Mouse (Mus musculus): Measurements from ENCODE around the gene Nemp2. TPM values are rescaled to one million over a fixed set of nuclear protein-coding genes. Genes with fewer than 3 reads are reported as not detected.
"Not testable (repeated sequence)": the region's sequence is repeated elsewhere in the genome, so short reads cannot be mapped to it uniquely, and the experiment has no call there.

The Nemp2 gene
- polyA plus RNA-seq, 1 experiment from 2014 or later, result 7.7 TPM

DNA sequence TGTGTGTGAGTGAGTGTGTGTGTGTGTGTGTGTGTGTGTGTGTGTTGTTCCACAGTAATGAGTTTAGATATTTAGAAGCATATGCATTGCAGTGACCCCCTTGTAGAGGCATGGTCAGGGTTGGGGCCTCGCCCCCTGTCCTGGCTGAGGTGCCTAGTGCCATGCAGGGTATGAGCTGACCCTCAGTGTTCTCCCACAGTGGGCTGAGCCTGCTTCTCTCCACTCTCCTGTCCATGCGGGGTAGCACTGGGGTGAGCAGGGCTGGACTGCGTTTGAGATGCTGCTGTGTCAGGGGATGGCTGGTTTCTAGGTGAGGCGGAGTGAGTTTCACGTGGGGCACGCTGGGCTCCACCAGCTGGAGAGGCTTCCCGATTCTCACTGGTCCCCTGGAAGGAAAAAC is 27.7 kb downstream of the Nemp2 start:
- no peak overlapping the region for H3K9ac ChIP-seq (replicated peaks)
- no peak overlapping the region for H3K4me3 ChIP-seq (replicated peaks)
- no peak overlapping the region for H3K27ac ChIP-seq
- no peak overlapping the region for H3K4me2 ChIP-seq (replicated peaks)
- H3K9me3 ChIP-seq, result no peaks in the 10 kb centered on the region
- ATAC-seq, result peak; percentile 56; the same call in 1 of the 2 replicates
- no peaks in the 10 kb centered on the region for H3K4me1 ChIP-seq (replicated peaks)
- no peaks in the 10 kb centered on the region for H3K27me3 ChIP-seq
- WGBS, result 88% methylated on average over 7 of the region's 7 CpGs
- H3K36me3 ChIP-seq, result peaks cover 27% of the 10 kb centered on the region

DNA sequence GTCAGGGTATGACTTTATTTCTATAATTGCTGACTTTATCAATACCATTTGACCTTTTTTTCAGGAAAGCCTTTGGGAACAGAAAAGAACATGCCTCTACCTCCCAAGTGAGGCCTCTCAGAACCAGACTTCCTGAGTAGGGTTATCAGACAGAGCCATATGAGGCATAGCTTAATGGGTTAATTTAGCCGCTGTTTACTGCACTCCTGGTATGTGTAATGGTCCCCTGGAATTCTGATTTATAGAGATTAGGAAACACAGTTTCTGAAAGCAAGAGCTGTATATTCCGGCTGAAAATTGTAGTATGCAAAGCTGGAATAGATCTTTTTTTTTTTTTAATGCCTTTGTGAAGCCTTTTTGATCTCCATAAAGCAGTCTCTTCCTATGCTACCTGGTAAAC is 29.8 kb downstream of the Nemp2 start:
- Histone ChIP-seq H3K36me3 (peaks cover 27% of the 10 kb centered on the region), H3K4me1 (replicated peaks) (no peaks in the 10 kb centered on the region), H3K4me3 (replicated peaks) (no peak overlapping the region), H3K4me2 (replicated peaks) (no peak overlapping the region), H3K27me3 (no peaks in the 10 kb centered on the region), H3K27ac (no peak overlapping the region), H3K9me3 (no peaks in the 10 kb centered on the region), H3K9ac (replicated peaks) (no peak overlapping the region)
- WGBS, result 90% methylated on average over 2 of the region's 2 CpGs
- ATAC-seq, result no peak

DNA sequence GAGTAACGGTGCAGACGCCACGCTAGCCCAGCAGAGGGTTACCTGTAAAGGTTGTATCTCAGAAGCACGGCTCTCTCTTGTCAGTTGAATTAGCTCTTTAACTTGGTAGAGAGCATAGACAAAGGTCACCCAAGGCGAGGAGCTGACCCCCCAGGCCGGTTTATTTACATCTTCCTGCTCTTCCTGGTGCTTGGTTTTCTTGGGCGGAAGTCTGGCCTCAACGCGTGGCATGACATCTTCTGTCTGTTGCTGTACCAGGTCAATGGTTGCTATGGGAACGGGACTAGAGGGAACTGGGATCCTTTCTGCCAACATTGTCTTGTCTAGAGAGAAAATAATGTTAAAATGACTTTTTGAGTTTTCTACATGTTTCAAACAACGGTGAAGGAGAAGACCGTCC is 30.3 kb downstream of the Nemp2 start:
- WGBS, result 82% methylated on average over 12 of the region's 12 CpGs
- peaks cover 27% of the 10 kb centered on the region for H3K36me3 ChIP-seq
- ATAC-seq, result no peak
- H3K4me2 ChIP-seq (replicated peaks), result no peak overlapping the region
- H3K27ac ChIP-seq, result no peak overlapping the region
- no peak overlapping the region for H3K9ac ChIP-seq (replicated peaks)
- no peaks in the 10 kb centered on the region for H3K4me1 ChIP-seq (replicated peaks)
- H3K27me3 ChIP-seq, result no peaks in the 10 kb centered on the region
- no peak overlapping the region for H3K4me3 ChIP-seq (replicated peaks)
- H3K9me3 ChIP-seq, result no peaks in the 10 kb centered on the region

DNA sequence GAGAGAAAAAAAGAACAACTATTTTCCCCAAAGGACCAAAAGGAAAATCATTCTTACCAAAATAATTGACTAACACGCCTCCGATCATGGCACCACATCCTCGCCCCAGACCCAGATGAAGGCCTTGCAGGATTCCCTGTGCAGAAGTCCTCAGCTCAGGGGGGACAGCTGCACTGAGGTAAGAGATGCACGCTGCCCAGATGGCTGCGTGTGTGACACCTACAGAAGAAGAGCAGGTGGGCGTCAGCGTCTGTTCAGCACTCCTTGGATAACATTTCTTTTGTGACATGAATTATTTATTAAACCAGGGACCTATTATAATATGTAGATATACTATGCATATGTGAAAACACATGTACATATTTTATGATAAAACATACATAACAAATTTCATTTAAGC is 32.7 kb downstream of the Nemp2 start:
- Histone ChIP-seq H3K4me2 (replicated peaks) (no peak overlapping the region), H3K27ac (no peak overlapping the region), H3K4me3 (replicated peaks) (no peak overlapping the region), H3K9me3 (no peaks in the 10 kb centered on the region), H3K4me1 (replicated peaks) (no peaks in the 10 kb centered on the region), H3K9ac (replicated peaks) (no peak overlapping the region), H3K27me3 (no peaks in the 10 kb centered on the region), H3K36me3 (peaks cover 21% of the 10 kb centered on the region)
- 89% methylated on average over 7 of the region's 7 CpGs for WGBS
- no peak for ATAC-seq

DNA sequence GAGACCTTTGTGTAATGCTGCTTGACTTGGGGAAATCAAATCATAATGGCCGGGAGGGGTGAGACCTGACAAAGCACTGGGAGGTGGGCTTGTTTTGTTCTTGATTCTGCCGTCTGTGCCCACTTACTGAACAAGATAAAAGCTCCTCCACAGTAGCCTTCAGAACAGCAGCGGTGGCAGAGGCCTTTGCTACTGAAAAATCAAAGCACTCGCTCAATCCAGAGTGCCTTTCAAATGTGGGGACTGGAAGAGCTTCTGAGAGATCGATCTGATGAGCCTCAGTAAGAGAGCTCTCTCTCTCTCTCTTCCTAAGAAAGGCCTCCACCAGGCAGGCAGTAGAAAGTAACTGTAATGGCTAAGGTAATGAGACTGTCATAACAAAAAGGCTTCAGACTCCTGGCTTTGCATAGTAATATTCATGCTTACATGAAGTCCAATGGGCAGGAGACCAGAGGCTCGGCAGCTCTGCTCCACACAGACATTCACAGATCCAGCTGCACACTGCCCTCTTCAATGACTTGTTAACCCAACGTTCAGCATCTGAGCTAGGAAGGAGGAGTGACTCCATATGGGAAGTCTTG is 38.3 kb downstream of the Nemp2 start:
- Histone ChIP-seq H3K9me3 (no peaks in the 10 kb centered on the region), H3K36me3 (0 out of 2 replicates have a peak, but pooled peaks cover 4% of the 10 kb centered on the region), H3K27me3 (no peaks in the 10 kb centered on the region), H3K9ac (replicated peaks) (no peak overlapping the region), H3K4me2 (replicated peaks) (no peak overlapping the region), H3K27ac (peak overlapping the region; percentile 56), H3K4me1 (replicated peaks) (peaks cover 8% of the 10 kb centered on the region), H3K4me3 (replicated peaks) (no peak overlapping the region)
- peak; percentile 59 for ATAC-seq
- WGBS, result 24% methylated on average over 7 of the region's 7 CpGs

DNA sequence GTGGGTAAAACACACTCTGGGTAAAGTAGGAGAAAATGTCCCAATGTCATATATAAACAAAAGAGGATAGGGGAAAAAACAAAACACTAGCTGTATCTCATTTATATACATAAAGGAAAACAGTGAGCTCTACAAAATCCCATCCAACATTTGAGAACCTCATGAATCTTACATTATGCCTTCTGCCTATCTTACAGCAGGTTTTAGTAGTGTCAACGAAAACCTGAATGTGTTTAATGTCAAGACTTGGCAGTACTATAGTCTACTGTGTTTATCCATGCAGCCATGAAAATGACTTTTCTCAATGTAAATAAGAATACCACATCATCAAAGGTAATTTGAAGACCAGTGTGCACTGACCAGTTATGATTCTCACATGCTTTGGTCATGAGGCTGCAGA is 39.4 kb downstream of the Nemp2 start:
- 90% methylated on average over 1 of the region's 1 CpGs for WGBS
- Histone ChIP-seq H3K4me3 (replicated peaks) (no peak overlapping the region), H3K9me3 (no peaks in the 10 kb centered on the region), H3K36me3 (0 out of 2 replicates have a peak, but pooled peaks cover 4% of the 10 kb centered on the region), H3K4me2 (replicated peaks) (no peak overlapping the region), H3K27me3 (no peaks in the 10 kb centered on the region), H3K27ac (no peak overlapping the region; the same call in 1 of the 2 replicates), H3K4me1 (replicated peaks) (peaks cover 8% of the 10 kb centered on the region), H3K9ac (replicated peaks) (no peak overlapping the region)
- ATAC-seq, result no peak

DNA sequence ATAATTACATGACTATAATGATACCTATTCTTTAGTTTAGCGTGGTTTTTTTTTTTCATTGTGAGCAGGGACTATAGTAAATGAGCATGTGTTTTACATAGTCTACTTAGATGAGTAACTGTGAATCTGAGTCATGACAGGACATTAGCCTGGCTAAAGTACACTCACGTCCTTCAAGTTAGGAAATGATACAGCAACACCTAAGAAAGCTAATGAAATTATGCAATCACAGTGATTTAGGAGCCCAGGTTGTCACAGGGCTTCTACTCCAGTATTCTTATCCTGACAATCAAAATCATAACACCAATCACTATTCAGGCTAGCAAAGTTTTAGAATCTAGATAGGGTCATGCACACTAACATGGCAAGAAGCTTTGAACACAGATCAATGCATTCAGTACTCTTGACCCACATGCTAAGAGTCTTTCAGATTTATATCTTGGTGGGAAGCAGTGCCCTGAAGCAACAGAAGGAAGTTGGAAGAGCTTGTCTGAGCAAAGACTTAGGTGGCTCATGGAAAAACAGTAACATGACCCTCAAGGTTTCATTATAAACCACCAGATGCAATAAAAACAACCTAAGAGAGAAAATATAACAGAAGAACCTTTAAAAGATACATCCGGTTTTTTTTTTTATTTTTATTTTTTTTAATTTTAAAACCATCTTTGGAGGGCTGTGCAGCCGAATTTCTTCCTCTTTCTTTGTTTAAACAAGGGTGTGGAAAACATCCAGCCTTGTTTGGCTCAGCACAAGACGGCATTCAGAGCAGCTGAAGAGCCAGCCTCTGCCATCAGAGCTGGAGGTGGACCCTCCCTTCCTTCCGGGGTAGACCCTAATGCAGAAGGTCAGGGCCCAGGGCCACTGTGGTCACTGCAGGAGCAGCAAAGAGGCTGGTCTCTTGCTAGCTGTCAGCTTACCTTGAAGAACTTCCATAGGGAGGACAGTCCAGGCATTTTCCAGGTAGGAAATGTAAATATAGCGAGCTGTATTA is 45.4 kb downstream of the Nemp2 start:
- no peaks in the 10 kb centered on the region for H3K4me1 ChIP-seq (replicated peaks)
- H3K36me3 ChIP-seq, result 0 out of 2 replicates have a peak, but pooled peaks cover 4% of the 10 kb centered on the region
- no peaks in the 10 kb centered on the region for H3K27me3 ChIP-seq
- no peak overlapping the region for H3K4me3 ChIP-seq (replicated peaks)
- 80% methylated on average over 7 of the region's 7 CpGs for WGBS
- H3K27ac ChIP-seq, result no peak overlapping the region
- 0 out of 2 replicates have a peak, but pooled peaks have one; percentile 24 for ATAC-seq
- no peaks in the 10 kb centered on the region for H3K9me3 ChIP-seq
- H3K9ac ChIP-seq (replicated peaks), result no peak overlapping the region
- no peak overlapping the region for H3K4me2 ChIP-seq (replicated peaks)

DNA sequence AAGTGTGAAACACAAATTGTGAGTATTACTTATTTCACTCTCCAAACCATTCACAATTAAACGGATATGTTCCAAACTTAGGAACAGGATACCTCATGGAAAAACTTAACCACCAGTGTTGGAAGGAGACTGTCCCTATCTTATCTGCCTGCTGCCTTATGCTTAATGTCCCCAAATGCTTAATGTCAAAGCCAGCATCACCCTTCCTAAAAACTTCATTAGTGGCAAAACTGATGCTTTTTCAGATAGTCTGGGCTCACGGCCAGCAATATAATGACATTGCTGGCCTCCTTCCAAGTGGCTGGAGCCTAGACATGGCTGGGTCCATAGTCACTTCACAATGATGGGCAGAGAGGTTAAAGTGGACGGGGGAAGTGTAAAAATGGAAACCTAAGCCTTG is 46.1 kb downstream of the Nemp2 start:
- WGBS, result 70% methylated on average over 3 of the region's 3 CpGs
- no peaks in the 10 kb centered on the region for H3K9me3 ChIP-seq

DNA sequence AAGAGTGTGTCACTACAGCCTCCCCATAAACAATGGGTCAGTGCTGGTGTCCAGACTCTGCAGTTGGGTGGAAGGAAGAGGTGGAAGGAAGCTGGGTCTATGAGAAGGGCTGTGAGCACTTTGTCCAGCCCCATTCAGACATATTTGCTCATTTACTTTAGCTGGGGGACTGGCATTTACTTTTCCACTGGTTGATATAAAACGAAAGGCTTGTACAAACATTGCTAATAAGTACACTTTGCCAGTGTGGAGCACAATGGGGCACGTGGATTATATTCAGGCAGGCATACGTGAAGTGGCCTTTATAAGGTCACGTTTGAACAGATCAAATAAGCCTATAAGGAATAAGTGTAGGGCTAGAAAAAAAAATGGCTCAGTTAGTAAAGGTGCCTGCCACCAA is 53.0 kb downstream of the Nemp2 start:
- H3K4me3 ChIP-seq (replicated peaks), result no peak overlapping the region
- H3K27me3 ChIP-seq, result no peaks in the 10 kb centered on the region
- no peak overlapping the region for H3K27ac ChIP-seq
- H3K4me2 ChIP-seq (replicated peaks), result no peak overlapping the region
- H3K4me1 ChIP-seq (replicated peaks), result no peaks in the 10 kb centered on the region
- H3K36me3 ChIP-seq, result no peaks in the 10 kb centered on the region
- ATAC-seq, result peak; percentile 72; the same call in 1 of the 2 replicates
- no peak overlapping the region for H3K9ac ChIP-seq (replicated peaks)
- H3K9me3 ChIP-seq, result no peaks in the 10 kb centered on the region
- WGBS, result 72% methylated on average over 4 of the region's 4 CpGs

More for the DNA sequence above, 46.1 kb downstream of the Nemp2 start:
- no peak overlapping the region for H3K4me3 ChIP-seq (replicated peaks)
- 0 out of 2 replicates have a peak, but pooled peaks have one; percentile 14 for ATAC-seq
- no peaks in the 10 kb centered on the region for H3K27me3 ChIP-seq
- 0 out of 2 replicates have a peak, but pooled peaks cover 4% of the 10 kb centered on the region for H3K36me3 ChIP-seq
- no peaks in the 10 kb centered on the region for H3K4me1 ChIP-seq (replicated peaks)
- no peak overlapping the region for H3K4me2 ChIP-seq (replicated peaks)
- no peak overlapping the region for H3K27ac ChIP-seq
- no peak overlapping the region for H3K9ac ChIP-seq (replicated peaks)

DNA sequence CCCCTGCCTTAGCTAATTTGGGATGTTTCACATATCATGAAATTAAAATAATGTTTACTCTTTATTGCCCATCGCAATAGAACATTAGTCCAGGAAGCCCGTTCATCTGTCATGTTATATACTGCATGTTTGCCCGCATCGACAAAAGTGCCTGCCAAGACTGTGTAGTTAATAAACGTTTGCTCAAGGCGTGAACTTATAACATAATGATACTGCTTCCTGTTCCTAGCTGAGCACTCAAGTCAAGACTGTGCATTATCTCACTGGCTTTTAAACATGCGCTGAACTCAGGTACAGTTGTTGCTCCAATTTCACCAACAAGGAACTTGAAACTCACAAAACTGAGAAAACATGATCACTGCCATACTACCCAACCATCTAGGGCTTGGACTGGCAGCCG is 57.1 kb downstream of the Nemp2 start:
- no peaks in the 10 kb centered on the region for H3K36me3 ChIP-seq
- WGBS, result 92% methylated on average over 8 of the region's 8 CpGs
- no peaks in the 10 kb centered on the region for H3K9me3 ChIP-seq
- no peak for ATAC-seq
- H3K4me2 ChIP-seq (replicated peaks), result no peak overlapping the region
- no peak overlapping the region for H3K9ac ChIP-seq (replicated peaks)
- no peak overlapping the region for H3K27ac ChIP-seq
- no peak overlapping the region for H3K4me3 ChIP-seq (replicated peaks)
- no peaks in the 10 kb centered on the region for H3K27me3 ChIP-seq
- H3K4me1 ChIP-seq (replicated peaks), result no peaks in the 10 kb centered on the region

DNA sequence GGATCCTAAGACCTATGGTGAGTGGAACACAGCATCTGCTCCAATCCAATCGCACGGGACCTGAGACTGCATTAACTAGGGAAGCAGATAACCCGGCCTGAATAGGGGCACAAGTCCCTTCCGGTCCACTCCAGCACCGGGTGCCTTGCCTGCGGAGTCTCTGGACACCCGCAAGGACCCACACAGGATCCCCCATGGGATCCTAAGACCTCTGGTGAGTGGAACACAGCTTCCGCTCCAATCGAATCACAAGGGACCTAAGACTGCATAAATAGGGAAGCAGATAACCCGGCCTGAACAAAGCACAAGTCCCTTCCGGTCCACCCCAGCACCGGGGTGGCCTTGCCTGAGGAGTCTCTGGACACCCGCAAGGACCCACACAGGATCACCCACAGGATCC is 64.0 kb downstream of the Nemp2 start:
- ATAC-seq; H3K4me1 ChIP-seq (replicated peaks); H3K27me3 ChIP-seq; H3K36me3 ChIP-seq; H3K27ac ChIP-seq; H3K9ac ChIP-seq (replicated peaks); H3K4me2 ChIP-seq (replicated peaks); H3K4me3 ChIP-seq (replicated peaks); H3K9me3 ChIP-seq: not testable (repeated sequence)
- 94% methylated on average over 13 of the region's 13 CpGs for WGBS
